Mouse (Mus musculus): ENCODE results near the gene P3h3.

GRCm38 (mm10) chr6:124860511-124860910 is 3.0 kb upstream of the P3h3 start:
- TF ChIP-seq CTCF (IDR thresholded peaks at IDR 0.05; ENCODE audit: control insufficient read depth, insufficient read depth, low read length) (no peak), POLR2A (IDR thresholded peaks at IDR 0.05; ENCODE audit: borderline replicate concordance, control insufficient read depth, low read depth, low read length) (no peak)
